Mouse (Mus musculus): ENCODE measurements around the gene Plekhd1. TPM values are rescaled to one million over a fixed set of nuclear protein-coding genes. Genes with fewer than 3 reads are reported as not detected.
A peak's percentile ranks its signal among the peaks of the same experiment; 100 is the strongest.

Plekhd1 gene
- polyA plus RNA-seq, 1 experiment from 2014 or later, result 4.4 TPM

GRCm38 (mm10) chr12:80759713-80760395 is 67.5 kb downstream of the Plekhd1 start:
- Histone ChIP-seq H3K27me3 (peaks cover 18% of the 10 kb centered on the region), H3K27ac (replicated peaks) (peak overlapping the region; percentile 98), H3K4me3 (peak overlapping the region; percentile 69), H3K9ac (replicated peaks) (peak overlapping the region; percentile 90), H3K9me3 (peaks cover 38% of the 10 kb centered on the region), H3K36me3 (peaks cover 42% of the 10 kb centered on the region), H3K4me2 (replicated peaks) (peak overlapping the region; percentile 61), H3K4me1 (peaks cover 12% of the 10 kb centered on the region)
- peak; percentile 68 for ATAC-seq (ENCODE audit: low FRiP score, low read depth)
- WGBS, result 0% methylated on average over 22 of the region's 22 CpGs

- peak within 1 kb of the TSS; percentile 69 for H3K4me3 ChIP-seq
- peak; percentile 73 for ATAC-seq (ENCODE audit: low FRiP score, low read depth)
- 1% methylated on average over 24 of the region's 24 CpGs for WGBS
Measured at GRCm38 (mm10) chr12:80760396-80760801, 68.0 kb downstream of the Plekhd1 start, which contains the start of gene Ccdc177. TSS of gene Ccdc177 (minus strand) at chr12:80760687.

GRCm38 (mm10) chr12:80762982-80763381 is 70.6 kb downstream of the Plekhd1 start:
- WGBS, result 95% methylated on average over 5 of the region's 5 CpGs
- Histone ChIP-seq H3K4me3 (no peak overlapping the region), H3K9me3 (peaks cover 10% of the 10 kb centered on the region), H3K36me3 (peaks cover 11% of the 10 kb centered on the region), H3K27me3 (peaks cover 10% of the 10 kb centered on the region), H3K9ac (replicated peaks) (no peak overlapping the region), H3K4me1 (peaks cover 12% of the 10 kb centered on the region), H3K4me2 (replicated peaks) (no peak overlapping the region), H3K27ac (replicated peaks) (no peak overlapping the region)
- ATAC-seq (ENCODE audit: low FRiP score, low read depth), result no peak

More at GRCm38 (mm10) chr12:80760396-80760801, 68.0 kb downstream of the Plekhd1 start, which contains the start of gene Ccdc177:
- Histone ChIP-seq H3K36me3 (peaks cover 37% of the 10 kb centered on the region), H3K27me3 (peaks cover 18% of the 10 kb centered on the region), H3K27ac (replicated peaks) (peak within 1 kb of the TSS; percentile 98), H3K4me2 (replicated peaks) (peak within 1 kb of the TSS; percentile 61), H3K9ac (replicated peaks) (peak within 1 kb of the TSS; percentile 90), H3K4me1 (peaks cover 12% of the 10 kb centered on the region), H3K9me3 (peaks cover 34% of the 10 kb centered on the region)

- no peak for ATAC-seq (ENCODE audit: low FRiP score, low read depth)
- Histone ChIP-seq H3K27me3 (no peaks in the 10 kb centered on the region), H3K9me3 (no peaks in the 10 kb centered on the region), H3K36me3 (no peaks in the 10 kb centered on the region), H3K4me2 (replicated peaks) (no peak overlapping the region), H3K4me1 (peaks cover 6% of the 10 kb centered on the region), H3K4me3 (no peak overlapping the region), H3K9ac (replicated peaks) (no peak overlapping the region), H3K27ac (replicated peaks) (no peak overlapping the region)
- WGBS, result 73% methylated on average over 4 of the region's 4 CpGs
Measured at GRCm38 (mm10) chr12:80764116-80764515, 71.7 kb downstream of the Plekhd1 start.

GRCm38 (mm10) chr12:80769697-80770096 is 77.3 kb downstream of the Plekhd1 start:
- WGBS, result 19% methylated on average over 11 of the region's 11 CpGs
- no peak overlapping the region for H3K4me2 ChIP-seq (replicated peaks)

More at GRCm38 (mm10) chr12:80769697-80770096, 77.3 kb downstream of the Plekhd1 start:
- Histone ChIP-seq H3K27ac (replicated peaks) (no peak overlapping the region), H3K9ac (replicated peaks) (no peak overlapping the region), H3K27me3 (no peaks in the 10 kb centered on the region; the same call in 1 of the 2 replicates), H3K36me3 (no peaks in the 10 kb centered on the region), H3K9me3 (no peaks in the 10 kb centered on the region), H3K4me3 (no peak overlapping the region), H3K4me1 (0 out of 2 replicates have a peak, but pooled peaks cover 2% of the 10 kb centered on the region)
- ATAC-seq (ENCODE audit: low FRiP score, low read depth), result peak; percentile 87

Other genes starting within 250 kb of the Plekhd1 start
- 53.7 TPM in 2 replicates for gene Exd2, start 229.5 kb upstream of the Plekhd1 start, polyA plus RNA-seq (2016; fragmentation: Nextera tagmentation; extraction: Ambion mirVana)
- gene Galnt16, start 174.3 kb upstream of the Plekhd1 start, polyA plus RNA-seq (2016; fragmentation: Nextera tagmentation; extraction: Ambion mirVana), result 24.7 and 29.8 TPM in 2 replicates
- 31.6 and 32.0 TPM in 2 replicates for gene Slc39a9, start 48.7 kb upstream of the Plekhd1 start, polyA plus RNA-seq (2016; fragmentation: Nextera tagmentation; extraction: Ambion mirVana)
- gene Erh, start 48.2 kb upstream of the Plekhd1 start, polyA plus RNA-seq (2016; fragmentation: Nextera tagmentation; extraction: Ambion mirVana), result 330 and 339 TPM in 2 replicates
- 7.8 and 9.7 TPM in 2 replicates for gene Ccdc177, start 68.1 kb downstream of the Plekhd1 start, polyA plus RNA-seq (2016; fragmentation: Nextera tagmentation; extraction: Ambion mirVana)
- gene Susd6, start 97.9 kb downstream of the Plekhd1 start, polyA plus RNA-seq (2016; fragmentation: Nextera tagmentation; extraction: Ambion mirVana), result 22.3 and 23.5 TPM in 2 replicates

Data from midbrain, embryonic 12.5 days (tissue).